Mouse (Mus musculus): Measurements from ENCODE around the gene Dscaml1.
A peak's percentile ranks its signal among the peaks of the same experiment; 100 is the strongest.

Gene Dscaml1

GRCm38 (mm10) chr9:45638184-45638917, 211.9 kb downstream of the Dscaml1 start:
- DNase-seq = no peak

- no peak for DNase-seq
These were observed 218.5 kb downstream of the Dscaml1 start for GRCm38 (mm10) chr9:45644833-45645388.

- no peak for DNase-seq
These were observed 219.1 kb downstream of the Dscaml1 start for GRCm38 (mm10) chr9:45645526-45645925.

GRCm38 (mm10) chr9:45651078-45651809, 224.8 kb downstream of the Dscaml1 start:
- no peak for DNase-seq

GRCm38 (mm10) chr9:45651810-45652177, 225.4 kb downstream of the Dscaml1 start:
- DNase-seq = no peak

- DNase-seq = no peak
These were observed 231.0 kb downstream of the Dscaml1 start for GRCm38 (mm10) chr9:45657172-45658062.

- no peak for DNase-seq
These were observed 233.8 kb downstream of the Dscaml1 start for GRCm38 (mm10) chr9:45660191-45660590.

- no peak for DNase-seq
These were observed 236.0 kb downstream of the Dscaml1 start for GRCm38 (mm10) chr9:45662471-45662870.

- DNase-seq = no peak
These were observed 237.2 kb downstream of the Dscaml1 start for GRCm38 (mm10) chr9:45663386-45664315.

- DNase-seq = no peak
These were observed 237.9 kb downstream of the Dscaml1 start for GRCm38 (mm10) chr9:45664326-45664725.

- no peak for DNase-seq
These were observed 238.5 kb downstream of the Dscaml1 start for GRCm38 (mm10) chr9:45664871-45665394.

- no peak for DNase-seq
These were observed 249.5 kb downstream of the Dscaml1 start for GRCm38 (mm10) chr9:45675931-45676330.

GRCm38 (mm10) chr9:45676578-45676977, 250.2 kb downstream of the Dscaml1 start:
- no peak for DNase-seq

- DNase-seq = peak; percentile 53 to 57
These were observed 250.9 kb downstream of the Dscaml1 start for GRCm38 (mm10) chr9:45677236-45677781.

GRCm38 (mm10) chr9:45677952-45678663, 251.7 kb downstream of the Dscaml1 start:
- no peak for DNase-seq

GRCm38 (mm10) chr9:45678664-45679026, 252.2 kb downstream of the Dscaml1 start:
- DNase-seq = no peak

GRCm38 (mm10) chr9:45682461-45682998, 256.1 kb downstream of the Dscaml1 start:
- DNase-seq = no peak

GRCm38 (mm10) chr9:45693424-45694237, 267.2 kb downstream of the Dscaml1 start:
- peak; percentile 7 to 11 for DNase-seq

- no peak for DNase-seq
These were observed 267.8 kb downstream of the Dscaml1 start for GRCm38 (mm10) chr9:45694256-45694655.
